Mouse (Mus musculus) MEL (cell line): Measurements from ENCODE around the gene Tesmin. TPM values are rescaled to one million over a fixed set of nuclear protein-coding genes. Genes with fewer than 3 reads are reported as not detected.

Experiments used
- DNase-seq: peaks from one replicate; pipeline ENCODE4 v3.0.0; 2011; ENCODE audit warnings: low read depth, low spot score
- H3K27ac ChIP-seq: 2 replicates; pipeline ENCODE4 v1.5.1; 2012; ENCODE audit warnings: low read depth, mild to moderate bottlenecking, control low read depth, low read length, moderate library complexity; ENCODE audit not compliant: control insufficient read depth
- H3K27me3 ChIP-seq, 2 experiments: fragments of 150-350 bp in 1 of 2; sonication (generic) in 1 of 2; 2 replicates each; pipeline ENCODE4 v1.6.1; 2012; ENCODE audit warnings: low read length in 2 of 2, mild to moderate bottlenecking in 2 of 2, improper control_type of control experiment in 1 of 2, moderate library complexity in 1 of 2; ENCODE audit not compliant: insufficient read depth in 2 of 2, control insufficient read depth in 1 of 2
- H3K36me3 ChIP-seq, 2 experiments: 2 replicates each; pipeline ENCODE4 v1.6.1; 2012 to 2014; ENCODE audit warnings: low read length in 2 of 2, improper control_type of control experiment in 1 of 2, inconsistent platforms in 1 of 2, mild to moderate bottlenecking in 1 of 2; ENCODE audit not compliant: insufficient read depth in 2 of 2, control insufficient read depth in 1 of 2
- H3K4me1 ChIP-seq, 2 experiments: fragments of 150-350 bp in 1 of 2; sonication (generic) in 1 of 2; 2 replicates each; pipeline ENCODE4 v1.6.1; 2012; ENCODE audit warnings: low read length in 2 of 2, improper control_type of control experiment in 1 of 2, mild to moderate bottlenecking in 1 of 2; ENCODE audit not compliant: insufficient read depth in 2 of 2, control insufficient read depth in 1 of 2
- H3K4me3 ChIP-seq, 2 experiments: fragments of 150-350 bp in 1 of 2; sonication (generic) in 1 of 2; 2 replicates each; pipeline ENCODE4 v1.5.1; 2012; ENCODE audit warnings: low read depth in 2 of 2, low read length in 2 of 2, mild to moderate bottlenecking in 2 of 2, moderate library complexity in 2 of 2, control low read depth in 1 of 2, improper control_type of control experiment in 1 of 2; ENCODE audit not compliant: control insufficient read depth in 1 of 2, insufficient read depth in 1 of 2
- H3K79me2 ChIP-seq: 2 replicates; pipeline ENCODE4 v1.6.1; 2012; ENCODE audit warnings: mild to moderate bottlenecking, low read length, moderate library complexity; ENCODE audit not compliant: control insufficient read depth, poor library complexity, insufficient read depth
- H3K9ac ChIP-seq: 2 replicates; pipeline ENCODE4 v1.6.1; 2012; ENCODE audit warnings: low read depth, mild to moderate bottlenecking, control low read depth, low read length, moderate library complexity; ENCODE audit not compliant: control insufficient read depth, poor library complexity, severe bottlenecking
- H3K9me3 ChIP-seq: fragments of 150-350 bp; sonication (generic); replicated peaks from 2 replicates; pipeline ENCODE4 v1.6.1; 2012; ENCODE audit warnings: mild to moderate bottlenecking, low read length, improper control_type of control experiment, moderate library complexity; ENCODE audit not compliant: insufficient read depth
- BHLHE40 ChIP-seq: IDR thresholded peaks from 2 replicates; pipeline ENCODE4 v1.6.1; 2012; ENCODE audit warnings: low read depth, mild to moderate bottlenecking, inconsistent platforms, low read length, improper control_type of control experiment, borderline replicate concordance
- CHD1 ChIP-seq: IDR thresholded peaks from 2 replicates; pipeline ENCODE4 v1.6.1; 2012; ENCODE audit warnings: low read depth, mild to moderate bottlenecking, inconsistent platforms, low read length, improper control_type of control experiment
- E2F4 ChIP-seq: IDR thresholded peaks from 2 replicates; pipeline ENCODE4 v1.6.1; 2011; ENCODE audit warnings: low read depth, low read length, improper control_type of control experiment, borderline replicate concordance
- ELF1 ChIP-seq: IDR thresholded peaks from 2 replicates; pipeline ENCODE4 v1.6.1; 2014; ENCODE audit warnings: low read depth, mild to moderate bottlenecking, inconsistent platforms, low read length, improper control_type of control experiment, moderate library complexity
- HCFC1 ChIP-seq: IDR thresholded peaks from 2 replicates; pipeline ENCODE4 v1.6.1; 2012; ENCODE audit warnings: low read depth, mild to moderate bottlenecking, inconsistent platforms, low read length, improper control_type of control experiment, moderate library complexity
- MAFK ChIP-seq: IDR thresholded peaks from 2 replicates; pipeline ENCODE4 v1.6.1; 2011; ENCODE audit warnings: low read depth, mild to moderate bottlenecking, low read length, improper control_type of control experiment, borderline replicate concordance
- MXI1 ChIP-seq: IDR thresholded peaks from 2 replicates; pipeline ENCODE4 v1.6.1; 2011; ENCODE audit warnings: mild to moderate bottlenecking, low read depth, low read length, improper control_type of control experiment
- MYB ChIP-seq: IDR thresholded peaks from 2 replicates; pipeline ENCODE4 v1.6.1; 2011; ENCODE audit warnings: mild to moderate bottlenecking, low read depth, low read length, improper control_type of control experiment
- POLR2AphosphoS2 ChIP-seq: IDR thresholded peaks from 2 replicates; pipeline ENCODE4 v1.6.1; 2011; ENCODE audit warnings: low read length, improper control_type of control experiment
- POLR2AphosphoS5 ChIP-seq: IDR thresholded peaks from 2 replicates; pipeline ENCODE4 v1.6.1; 2012; ENCODE audit warnings: low read depth, borderline replicate concordance, mild to moderate bottlenecking, inconsistent platforms, low read length, moderate library complexity, mixed read lengths
- SMC3 ChIP-seq: IDR thresholded peaks from 2 replicates; pipeline ENCODE4 v1.6.1; 2011; ENCODE audit warnings: low read depth, low read length, improper control_type of control experiment
- USF1 ChIP-seq: IDR thresholded peaks from 2 replicates; pipeline ENCODE4 v1.6.1; 2014; ENCODE audit warnings: low read depth, mild to moderate bottlenecking, inconsistent platforms, low read length, improper control_type of control experiment, moderate library complexity
- USF2 ChIP-seq, 2 experiments: IDR thresholded peaks; 2 replicates each; pipeline ENCODE4 v1.6.1; 2011 to 2012; ENCODE audit warnings: improper control_type of control experiment in 2 of 2, low read length in 2 of 2, borderline replicate concordance in 1 of 2, inconsistent platforms in 1 of 2, low read depth in 1 of 2, mild to moderate bottlenecking in 1 of 2; ENCODE audit not compliant: insufficient read depth in 1 of 2
- ZC3H11A ChIP-seq: IDR thresholded peaks from 2 replicates; pipeline ENCODE4 v1.6.1; 2012; ENCODE audit warnings: low read depth, mild to moderate bottlenecking, inconsistent platforms, low read length, improper control_type of control experiment
- polyA plus RNA-seq, 2 experiments: library from polyadenylated mRNA; stranded (reverse) in 1 of 2; unstranded in 1 of 2; fragments of >175 nt in 1 of 2; fragments of >200 nt in 1 of 2; gene quantifications; 2 replicates each; pipeline versions ENCODE4 v1.2.1 to v1.2.4; 2012; ENCODE audit warnings: low replicate concordance in 2 of 2, low read depth in 1 of 2; ENCODE audit not compliant: insufficient read length in 2 of 2, insufficient read depth in 1 of 2, missing spikeins in 1 of 2
- total RNA-seq: library from RNA; depleted of rRNA; stranded (reverse); fragments of 300-350 nt; gene quantifications from 2 replicates; pipeline ENCODE4 v1.2.3, GENCODE M21; 2012; rRNA removed

Gene Tesmin
- total and polyA plus RNA-seq, 3 experiments: 2.1 to 2.2 TPM; not detected in 1

DNA sequence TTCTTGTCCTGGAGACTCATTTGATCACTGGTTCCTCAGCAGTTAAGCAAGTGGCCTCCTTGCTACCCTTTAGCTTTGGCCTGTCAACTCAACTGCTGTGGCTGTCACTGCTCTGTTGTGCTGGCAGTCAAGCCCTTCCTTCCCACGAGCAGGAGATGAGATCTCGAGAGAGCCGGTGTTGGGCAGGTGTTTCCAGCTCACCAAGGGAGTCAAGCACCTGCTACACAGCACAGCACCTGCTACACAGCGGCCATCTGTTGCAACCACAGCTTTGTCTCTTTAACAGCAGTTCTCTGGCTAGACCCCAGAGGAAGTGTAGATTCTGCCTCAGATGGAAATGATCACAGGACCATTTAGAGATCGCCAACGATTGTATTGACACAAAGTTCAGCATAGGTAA, 63.0 kb downstream of the Tesmin start:
- no peak for TF ChIP-seq MYB
- no peak for TF ChIP-seq ELF1
- no peak for TF ChIP-seq MAFK
- TF ChIP-seq MXI1: no peak
- TF ChIP-seq POLR2AphosphoS5: no peak
- no peak for TF ChIP-seq BHLHE40
- TF ChIP-seq USF2 (IDR thresholded peaks at IDR 0.05; ENCODE audit: borderline replicate concordance in 1 of 2, insufficient read depth in 1 of 2, low read depth in 1 of 2, low read length in 2 of 2): no peak
- TF ChIP-seq CHD1: no peak
- TF ChIP-seq SMC3: no peak
- TF ChIP-seq E2F4: no peak
- no peak for TF ChIP-seq HCFC1
- TF ChIP-seq USF1: no peak
- no peak for TF ChIP-seq ZC3H11A
- TF ChIP-seq POLR2AphosphoS2: no peak
- TF ChIP-seq, all 39 proteins: peak for 0
- no peaks in the 10 kb centered on the region for H3K4me1 ChIP-seq
- H3K27me3 ChIP-seq: no peaks in the 10 kb centered on the region
- no peak for DNase-seq
- H3K4me3 ChIP-seq: no peak overlapping the region
- H3K36me3 ChIP-seq: peaks cover 0 to 1% of the 10 kb centered on the region in 2 experiments; a peak in 1 of 4 replicates
- H3K27ac ChIP-seq: no peak overlapping the region
- no peaks in the 10 kb centered on the region for H3K79me2 ChIP-seq
- no peaks in the 10 kb centered on the region for H3K9me3 ChIP-seq
- no peak overlapping the region for H3K9ac ChIP-seq

Other genes starting within 250 kb of the Tesmin start
- gene Mrpl21, start 106.0 kb upstream of the Tesmin start, total RNA-seq: 122 and 145 TPM in 2 replicates
- gene Mrpl21, start 106.0 kb upstream of the Tesmin start, polyA plus RNA-seq: 100 to 1,000 TPM in 1 of 2 experiments, not detected in 1; 159 TPM
- 10.3 and 11.7 TPM in 2 replicates for gene Ighmbp2, start 105.8 kb upstream of the Tesmin start, total RNA-seq
- gene Ighmbp2, start 105.8 kb upstream of the Tesmin start, polyA plus RNA-seq: 10 to 100 TPM in 1 of 2 experiments, not detected in 1; 12.9 TPM
- gene Cpt1a, start 66.5 kb upstream of the Tesmin start, total RNA-seq: 16.1 and 16.2 TPM in 2 replicates
- 10 to 100 TPM in 1 of 2 experiments, not detected in 1; 40.4 TPM for gene Cpt1a, start 66.5 kb upstream of the Tesmin start, polyA plus RNA-seq
- not detected in 2 replicates for gene Gal, start 25.7 kb downstream of the Tesmin start, total RNA-seq
- not detected for gene Gal, start 25.7 kb downstream of the Tesmin start, polyA plus RNA-seq
- gene Ppp6r3, start 186.9 kb downstream of the Tesmin start, total RNA-seq: 49.4 and 55.5 TPM in 2 replicates
- 100 to 1,000 TPM in 1 of 2 experiments, 10 to 100 TPM in 1; 70.0 to 135 TPM for gene Ppp6r3, start 186.9 kb downstream of the Tesmin start, polyA plus RNA-seq